Mouse (Mus musculus): ENCODE data around the gene Cabp7.

Gene Cabp7

DNA sequence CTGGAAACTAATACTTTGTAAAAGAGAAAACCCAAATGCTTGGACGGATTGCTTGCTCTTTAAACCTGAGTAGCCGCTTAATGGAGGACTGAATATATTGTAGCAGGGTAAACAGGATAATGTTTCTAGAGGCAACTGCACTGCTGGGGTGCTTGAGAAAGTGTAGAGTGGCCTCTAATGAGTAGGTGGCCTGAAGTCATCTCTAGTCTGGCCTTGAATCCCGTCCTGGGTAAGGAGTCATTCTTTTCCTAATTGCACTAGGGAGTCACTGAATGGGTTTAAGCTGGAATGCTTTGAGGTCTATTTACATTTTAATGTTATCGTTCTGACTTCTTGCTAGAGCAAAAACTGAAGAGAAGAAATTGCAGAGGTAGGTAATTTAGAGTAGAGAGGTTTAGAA is 41.4 kb downstream of the Cabp7 start:
- no peak for DNase-seq (ENCODE audit: low read depth in 1 of 2, low spot score in 2 of 2)

DNA sequence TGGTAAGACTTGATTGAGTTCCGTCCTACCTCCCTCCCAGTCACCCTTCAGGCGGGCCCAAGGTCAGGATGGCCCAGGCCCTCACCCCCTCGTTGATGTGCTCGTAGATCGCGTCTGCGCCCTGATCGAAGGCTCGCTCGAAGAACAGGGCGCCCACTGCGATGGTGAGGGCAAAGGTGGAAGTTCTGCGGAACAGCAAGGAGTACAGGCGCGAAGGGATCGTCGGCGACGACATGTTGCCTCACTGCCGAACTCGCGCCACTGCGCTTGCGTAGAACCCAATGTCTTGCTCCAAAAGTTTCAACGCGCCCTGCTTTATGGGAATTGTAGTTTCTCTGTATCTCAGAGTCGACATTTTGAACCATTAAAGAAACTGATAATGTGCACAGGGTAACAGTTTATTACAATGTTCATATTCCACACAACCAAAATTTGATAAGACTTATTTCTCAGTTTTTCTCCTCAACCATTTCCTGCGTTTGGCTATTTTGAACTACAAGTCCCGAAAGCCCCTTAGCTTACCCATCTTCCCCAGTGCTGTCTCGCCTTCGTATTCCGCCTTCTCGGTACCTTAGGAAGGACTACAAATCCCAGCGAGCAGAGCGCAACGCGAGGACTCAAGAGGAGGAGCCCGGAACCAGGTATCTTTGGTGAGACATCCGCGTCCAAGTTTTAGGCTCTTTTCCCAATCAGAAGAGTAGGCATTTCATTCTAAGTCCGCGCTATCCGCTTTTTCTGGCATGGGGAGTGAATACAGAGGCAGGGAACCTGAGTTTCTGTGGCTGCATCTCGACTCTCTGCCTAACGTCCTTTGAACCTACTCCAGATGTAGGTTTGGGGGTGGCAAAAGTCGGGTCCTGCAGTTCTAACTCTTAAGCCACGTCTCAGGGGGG is 42.3 kb downstream of the Cabp7 start, which contains the start of the genes Uqcr10 and Zmat5:
TSS of gene Uqcr10 (minus strand) at position 271 of the 893 bp plus-strand sequence.
TSS of gene Zmat5 (plus strand) at position 607 of the 893 bp plus-strand sequence.
- peak; percentile 80 to 87 for DNase-seq (ENCODE audit: low read depth in 1 of 2, low spot score in 2 of 2)

DNA sequence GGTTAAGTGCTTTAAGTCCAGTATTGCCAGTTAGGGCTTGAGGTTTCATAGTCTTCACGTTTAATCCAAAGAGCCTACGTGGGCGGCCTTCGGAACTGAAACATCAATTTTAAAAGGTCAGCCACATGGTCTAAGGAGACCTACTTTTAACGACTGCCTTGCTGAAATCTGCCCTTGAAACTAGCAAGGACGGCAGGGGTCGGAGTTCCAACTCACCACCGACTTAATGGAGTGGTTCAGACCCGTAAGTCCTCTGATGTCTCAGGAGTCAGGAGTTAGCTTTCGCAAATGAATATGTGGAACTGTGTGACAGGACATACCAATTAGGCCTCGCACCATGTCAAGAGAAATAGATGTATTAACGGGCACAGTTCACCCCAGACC is 42.9 kb downstream of the Cabp7 start:
- no peak for DNase-seq (ENCODE audit: low read depth in 1 of 2, low spot score in 2 of 2)

DNA sequence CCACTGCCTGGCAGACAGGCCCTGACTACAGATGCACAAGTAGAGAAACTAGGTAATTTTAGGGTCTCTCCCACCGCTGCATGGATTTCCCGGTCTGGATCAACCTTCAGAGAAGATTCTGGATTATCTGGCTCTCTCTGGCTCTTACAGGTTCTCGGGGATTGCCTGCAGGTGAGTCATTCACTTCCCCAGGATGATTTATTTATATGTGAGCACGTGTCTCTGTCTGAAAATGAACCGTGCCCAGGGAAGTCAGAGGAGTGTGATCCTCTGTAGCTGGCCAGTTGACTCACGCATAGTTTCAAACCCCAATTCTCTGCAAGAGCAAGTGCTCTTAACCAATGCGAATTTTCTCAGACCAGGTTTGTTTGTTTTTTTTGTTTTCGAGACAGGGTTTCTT is 45.9 kb downstream of the Cabp7 start:
- DNase-seq (ENCODE audit: low read depth in 1 of 2, low spot score in 2 of 2) = no peak

DNA sequence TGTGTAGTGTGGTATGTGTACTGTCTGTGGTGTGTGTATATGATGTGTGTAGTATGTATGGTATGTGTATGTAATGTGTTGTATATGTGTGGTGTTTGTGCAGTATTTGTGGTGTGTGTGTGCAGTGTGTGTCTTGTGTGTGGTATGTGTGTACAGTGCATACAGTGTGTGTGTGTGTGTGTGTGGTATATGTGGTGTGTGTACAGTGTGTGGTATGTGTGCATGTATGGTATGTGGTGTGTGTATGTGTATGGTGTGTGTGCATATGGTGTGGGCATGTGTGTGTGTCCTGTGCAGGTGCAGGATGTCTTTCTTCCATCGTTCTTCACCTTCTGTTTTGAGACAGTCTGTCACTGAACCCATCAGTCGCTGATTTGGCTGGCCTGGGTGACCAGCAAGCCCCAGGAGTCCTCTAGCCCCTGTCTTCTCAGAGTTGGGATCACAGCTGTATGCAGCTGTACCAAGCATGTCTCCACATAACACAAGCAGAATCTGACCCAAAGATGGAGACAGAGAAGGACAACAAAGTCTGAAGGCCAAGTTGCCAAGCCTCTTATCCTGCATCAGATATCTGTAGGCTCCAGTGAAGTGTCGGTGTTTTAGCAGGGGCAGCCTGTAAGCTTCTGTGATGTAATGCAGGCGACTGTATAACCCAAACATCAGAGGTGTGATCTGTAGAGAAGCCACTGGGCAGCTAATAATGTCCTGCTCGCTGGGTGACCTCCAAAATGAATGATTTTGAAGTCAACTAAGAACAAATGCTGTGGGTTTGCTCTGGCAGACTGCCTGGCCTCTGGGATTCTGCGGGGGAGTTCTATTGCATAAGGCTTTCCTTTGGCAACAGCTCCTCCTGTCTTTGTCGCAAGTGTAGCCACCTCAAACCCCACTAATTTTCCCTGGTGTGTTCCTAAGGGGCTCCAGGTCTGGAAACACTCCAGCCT is 49.3 kb downstream of the Cabp7 start:
- DNase-seq (ENCODE audit: low read depth in 1 of 2, low spot score in 2 of 2) = no peak

DNA sequence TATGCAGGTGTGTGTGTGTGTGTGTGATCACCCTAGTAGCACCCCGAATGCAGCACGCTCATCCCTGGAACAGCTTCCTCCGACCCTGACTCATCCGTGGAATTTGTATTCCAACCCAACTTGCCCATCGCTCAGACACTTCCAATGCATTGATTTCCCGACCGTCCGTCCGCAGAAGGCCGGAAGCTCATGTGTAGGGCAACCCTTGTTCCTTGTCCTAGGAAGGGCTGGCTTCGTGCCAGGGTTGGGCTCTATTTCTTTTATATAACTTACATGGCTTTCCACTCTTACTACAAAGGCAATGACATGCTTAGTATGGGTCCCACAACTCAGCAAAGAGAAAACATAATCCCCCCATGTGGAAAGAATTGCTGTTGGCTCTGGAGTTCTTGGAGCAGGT is 54.4 kb downstream of the Cabp7 start:
- DNase-seq (ENCODE audit: low read depth in 1 of 2, low spot score in 2 of 2) = no peak

DNA sequence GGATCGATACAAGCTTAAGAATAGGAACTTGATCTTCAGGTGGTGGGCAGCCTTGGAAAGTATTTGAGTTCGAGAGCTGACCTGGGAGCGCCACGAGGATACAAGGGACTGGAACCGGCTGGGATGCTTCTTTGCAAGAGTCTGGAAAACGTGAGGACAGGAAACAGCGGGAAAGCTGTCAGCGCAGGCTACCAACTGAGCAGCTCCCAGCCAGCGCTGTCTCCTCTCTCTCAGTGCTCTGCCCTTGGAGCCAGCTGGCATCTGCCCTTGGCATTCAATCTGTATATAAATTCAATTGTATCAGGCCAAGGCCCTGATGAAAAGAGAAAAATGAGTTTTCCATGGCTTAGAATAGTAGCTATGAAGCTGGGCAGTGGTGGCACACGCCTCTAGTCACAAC is 55.4 kb downstream of the Cabp7 start:
- no peak for DNase-seq (ENCODE audit: low read depth in 1 of 2, low spot score in 2 of 2)

DNA sequence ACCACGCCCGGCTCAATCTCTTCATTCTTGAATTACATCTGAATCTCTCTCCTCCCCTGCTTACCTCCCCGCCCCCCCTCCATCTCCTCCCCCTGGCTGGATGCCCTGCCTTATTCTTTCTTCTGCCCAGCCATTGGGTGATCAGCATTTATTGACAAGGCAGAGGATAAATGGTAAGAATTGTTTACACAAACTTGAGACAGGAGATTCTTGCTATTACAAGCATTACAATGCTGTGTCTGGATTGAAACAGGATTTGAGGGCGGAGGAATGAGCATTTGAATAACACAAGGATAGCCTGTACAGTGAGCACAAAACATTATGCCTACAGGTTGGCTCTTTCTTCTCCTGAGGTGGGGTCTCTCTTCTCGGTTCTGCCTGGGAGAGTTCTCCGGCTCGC is 56.2 kb downstream of the Cabp7 start:
- no peak for DNase-seq (ENCODE audit: low read depth in 1 of 2, low spot score in 2 of 2)

DNA sequence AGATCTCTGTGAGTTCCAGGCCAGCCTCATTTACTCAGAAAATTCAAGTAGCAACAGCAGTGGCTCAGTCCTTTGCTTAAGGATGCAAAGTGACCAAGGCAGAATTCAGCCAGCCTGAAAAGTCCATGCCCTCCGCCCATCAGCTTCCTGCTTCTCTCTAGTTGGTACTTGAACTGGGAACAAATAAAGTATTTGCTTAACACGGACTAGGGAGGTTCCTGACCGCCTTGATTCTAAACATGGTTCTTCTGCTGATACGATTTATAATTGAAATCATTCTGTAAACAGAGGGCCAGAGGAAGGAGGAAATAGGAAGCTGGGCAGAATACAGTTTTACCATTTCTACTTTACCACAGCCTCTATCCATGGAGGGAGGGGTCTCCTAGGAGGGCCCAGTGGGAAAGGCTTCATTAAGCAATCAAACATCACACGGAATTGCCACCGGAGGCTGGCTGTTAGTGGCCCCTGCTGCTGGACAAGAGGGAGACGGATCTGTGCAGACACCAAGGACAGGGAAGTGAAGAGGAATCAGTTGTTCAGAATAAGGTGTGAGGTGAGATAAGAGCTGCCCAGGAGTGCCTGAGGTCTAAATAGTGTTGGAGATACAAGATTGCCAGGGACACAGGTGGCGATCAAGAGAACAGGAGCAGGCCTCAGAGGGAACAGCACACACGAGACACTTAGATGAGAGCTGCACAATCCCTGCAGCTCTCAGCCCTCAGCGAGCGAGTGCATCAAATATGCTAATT is 57.8 kb downstream of the Cabp7 start:
- DNase-seq (ENCODE audit: low read depth in 1 of 2, low spot score in 2 of 2) = no peak

DNA sequence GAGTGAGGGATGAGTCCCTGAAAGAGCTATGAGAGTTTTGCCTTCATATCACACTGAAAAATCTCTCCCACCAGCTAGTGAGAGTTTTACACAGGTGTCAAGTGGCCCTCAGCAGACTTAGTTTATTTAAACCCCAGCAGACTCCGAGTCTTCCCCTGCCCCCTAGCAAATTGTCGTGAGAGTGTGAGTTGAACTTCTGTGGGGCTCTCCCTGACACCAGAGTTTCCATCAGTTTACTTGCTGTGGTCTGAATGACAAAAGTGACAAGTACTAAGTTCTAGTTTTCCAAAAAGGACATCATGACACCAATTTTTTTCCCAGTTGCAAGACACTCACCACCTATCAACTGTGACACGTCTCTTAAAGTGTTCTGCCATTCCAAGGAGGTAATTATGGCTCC is 58.7 kb downstream of the Cabp7 start:
- DNase-seq (ENCODE audit: low read depth in 1 of 2, low spot score in 2 of 2) = no peak

DNA sequence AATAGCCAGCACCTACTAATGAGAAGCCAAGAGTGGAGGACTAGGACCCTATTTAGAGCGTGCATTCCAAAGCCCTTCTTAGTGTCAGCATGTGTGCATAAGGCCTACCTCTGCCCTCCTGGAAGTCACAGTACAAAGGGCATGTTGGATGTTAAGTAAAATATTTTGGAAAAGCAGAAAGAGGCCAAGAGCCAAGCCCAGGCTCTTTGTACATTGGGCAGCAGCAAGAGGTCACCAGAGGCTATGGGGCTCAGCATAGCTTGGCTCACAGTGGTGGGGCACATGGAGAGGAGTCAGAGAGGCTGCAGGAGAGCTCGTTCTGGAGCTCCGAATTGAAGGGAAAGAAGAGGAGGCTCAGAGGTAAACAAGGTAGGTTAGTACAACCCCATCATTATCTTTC is 59.6 kb downstream of the Cabp7 start:
- DNase-seq (ENCODE audit: low read depth in 1 of 2, low spot score in 2 of 2) = no peak
